Mouse (Mus musculus) right cerebral cortex, postnatal 14 days (tissue): ENCODE data around the gene Zfp775.

ENCODE experiments used
- DNase-seq: peaks from one replicate; pipeline ENCODE4 v3.0.0; 2022

Gene Zfp775

DNA sequence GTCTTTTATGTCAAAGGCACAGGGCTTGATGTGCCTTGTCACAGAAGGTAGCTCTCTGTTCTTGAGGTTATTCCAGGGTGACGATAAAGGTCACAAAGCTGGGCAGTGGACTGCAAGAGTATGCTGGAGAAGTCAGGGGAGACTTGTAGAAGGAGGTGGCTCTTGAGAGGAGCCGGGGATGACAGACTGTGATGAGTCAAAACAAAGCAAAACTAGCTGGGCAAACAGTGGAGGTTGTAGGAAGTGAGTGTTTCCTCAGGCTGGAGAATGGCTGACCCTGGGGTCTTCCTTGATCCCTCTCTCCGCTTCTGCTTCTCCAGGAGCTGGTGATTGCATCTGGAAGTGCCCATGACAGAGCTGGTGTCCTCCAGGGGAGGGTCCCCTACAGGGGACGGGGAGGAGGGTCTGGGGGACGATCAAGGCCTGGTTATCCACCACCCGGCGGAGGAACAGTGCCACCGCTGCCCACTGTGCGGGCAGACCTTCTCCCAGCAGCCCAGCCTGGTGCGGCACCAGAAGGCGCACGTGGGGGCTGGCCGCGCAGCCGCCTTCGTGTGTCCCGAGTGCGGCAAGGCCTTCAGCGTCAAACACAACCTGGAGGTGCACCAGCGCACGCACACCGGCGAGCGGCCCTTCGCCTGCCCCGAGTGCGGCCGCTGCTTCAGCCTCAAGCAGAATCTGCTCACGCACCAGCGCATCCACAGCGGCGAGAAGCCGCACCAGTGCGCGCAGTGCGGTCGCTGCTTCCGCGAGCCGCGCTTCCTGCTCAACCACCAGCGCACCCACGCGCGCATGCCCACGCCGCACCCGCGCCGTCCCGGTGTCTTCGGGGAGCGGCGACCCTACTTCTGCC, 27.2 kb downstream of the Zfp775 start:
- peak; percentile 54 for DNase-seq

DNA sequence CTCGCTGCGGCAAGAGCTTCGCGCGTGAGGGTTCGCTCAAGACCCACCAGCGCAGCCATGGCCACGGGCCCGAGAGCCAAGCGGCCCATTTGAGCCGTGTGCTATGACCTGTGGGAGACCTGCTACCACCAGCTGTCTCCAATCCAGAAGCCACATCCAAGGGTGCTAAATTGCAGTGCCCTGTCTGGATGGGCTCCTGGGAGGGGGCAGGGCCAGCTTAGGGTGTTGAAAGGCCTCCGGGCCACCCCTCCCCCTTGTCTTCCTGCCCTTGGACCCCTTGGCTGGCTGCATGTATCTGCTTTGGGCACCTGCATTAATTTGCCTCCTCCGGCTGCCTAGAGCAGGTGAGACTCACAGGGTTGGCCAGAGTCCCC, 27.8 kb downstream of the Zfp775 start:
- no peak for DNase-seq

DNA sequence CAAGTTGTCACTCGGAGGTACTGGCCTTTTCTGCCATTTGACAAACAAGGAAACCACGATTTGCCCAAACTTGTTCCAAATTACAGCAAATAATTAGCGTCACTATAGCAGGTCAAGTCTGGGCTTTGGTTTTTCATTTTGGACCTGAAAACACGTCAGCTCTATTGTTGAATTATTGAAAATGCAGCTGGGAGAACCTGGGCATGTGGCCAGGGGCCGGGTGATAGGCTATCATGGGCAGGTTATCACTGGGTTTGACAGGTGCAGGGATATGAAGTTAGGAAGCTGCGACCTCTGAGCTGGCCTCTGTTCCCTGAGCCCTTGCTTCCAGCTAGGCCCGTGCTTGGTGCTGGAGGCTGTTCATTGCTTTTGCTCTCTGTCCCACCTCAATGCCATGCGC, 29.0 kb downstream of the Zfp775 start:
- DNase-seq, result no peak

DNA sequence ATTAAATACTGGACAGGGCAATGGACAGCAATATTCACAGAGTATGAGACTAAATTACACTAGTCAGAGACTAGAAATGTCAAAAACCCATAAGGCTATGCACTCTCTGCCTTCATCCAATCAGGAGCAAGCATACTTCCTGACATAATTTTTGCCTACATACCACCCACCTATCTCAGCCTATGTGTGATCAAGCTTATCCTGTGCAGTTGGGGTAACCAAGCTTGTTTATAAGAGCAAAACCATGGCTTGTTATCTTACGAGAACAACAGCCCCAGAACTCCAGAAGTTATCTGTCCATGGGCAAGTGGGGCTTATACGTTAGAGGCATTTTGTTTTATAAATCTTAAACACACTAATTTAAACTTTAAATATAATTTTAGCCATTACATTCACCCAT, 33.2 kb downstream of the Zfp775 start:
- no peak for DNase-seq

DNA sequence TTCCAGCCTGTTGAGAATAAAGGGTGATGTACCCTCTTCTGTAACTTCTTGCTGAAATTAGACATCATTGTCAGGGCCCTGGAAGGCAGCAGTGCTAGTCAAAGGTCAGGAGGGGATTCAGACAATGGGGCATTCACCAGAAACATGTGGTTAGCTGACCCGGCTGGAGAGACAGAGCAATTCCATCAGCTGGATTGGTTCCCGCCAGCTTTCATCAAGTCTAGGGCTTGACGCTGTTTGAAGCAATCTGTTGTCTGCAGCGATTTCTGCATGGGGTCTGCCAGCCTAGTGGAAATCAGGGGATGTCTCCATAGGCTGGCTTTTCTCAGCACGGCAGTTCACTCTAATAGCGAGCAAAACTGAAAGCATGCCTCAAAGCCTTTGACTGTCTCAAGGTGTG, 34.7 kb downstream of the Zfp775 start:
- no peak for DNase-seq

DNA sequence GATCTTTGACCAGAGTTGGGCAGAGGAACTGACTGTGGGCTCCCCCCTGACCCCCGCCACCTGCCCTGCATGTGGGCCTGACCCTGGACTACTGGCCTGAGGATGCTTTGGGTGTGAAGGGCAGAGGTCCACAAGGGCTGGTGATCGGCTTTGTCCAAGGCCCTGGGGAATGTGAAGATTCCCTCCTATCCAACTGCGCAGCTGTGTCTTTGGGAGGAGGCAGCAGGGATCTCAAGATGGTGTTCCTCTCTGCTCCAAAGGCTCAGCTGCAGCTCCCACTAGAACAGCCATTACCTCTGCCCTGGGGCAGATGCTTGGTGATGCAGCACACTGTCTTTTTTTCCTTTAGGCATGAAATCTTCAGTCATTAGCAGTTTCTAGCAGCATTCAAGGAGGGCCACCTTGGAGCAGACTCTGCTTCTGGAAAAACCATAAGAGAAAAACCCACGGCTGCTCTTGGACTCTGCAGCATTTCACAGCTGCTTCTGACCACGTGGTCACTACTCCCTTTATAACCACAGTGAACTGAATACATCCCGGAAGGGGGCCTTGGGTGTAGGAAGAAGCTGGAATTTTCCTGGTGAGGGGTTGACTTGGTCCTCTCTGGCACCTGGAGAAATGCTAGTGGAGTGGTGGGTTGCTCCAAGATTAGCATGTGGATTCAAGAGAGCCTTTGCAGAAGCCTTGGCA, 36.1 kb downstream of the Zfp775 start:
- DNase-seq, result no peak

DNA sequence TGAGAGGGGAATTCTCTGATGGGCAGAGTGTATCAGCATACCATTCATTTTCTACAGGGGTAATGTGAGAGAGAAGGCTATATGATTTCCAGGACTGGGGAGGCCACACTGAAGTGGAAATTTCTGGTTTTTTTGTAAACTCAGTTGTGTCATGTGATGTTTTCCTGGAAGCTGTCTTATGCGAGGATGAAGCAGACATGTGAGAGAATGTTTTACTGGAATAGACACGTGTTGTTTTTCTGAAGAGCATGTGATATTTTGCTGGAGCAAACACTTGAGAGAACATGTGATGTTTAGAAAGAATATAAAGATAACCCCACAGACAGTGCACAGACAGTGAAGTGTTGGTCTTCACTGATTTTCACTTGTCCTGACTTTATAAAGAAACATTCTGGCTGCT, 36.7 kb downstream of the Zfp775 start:
- no peak for DNase-seq

DNA sequence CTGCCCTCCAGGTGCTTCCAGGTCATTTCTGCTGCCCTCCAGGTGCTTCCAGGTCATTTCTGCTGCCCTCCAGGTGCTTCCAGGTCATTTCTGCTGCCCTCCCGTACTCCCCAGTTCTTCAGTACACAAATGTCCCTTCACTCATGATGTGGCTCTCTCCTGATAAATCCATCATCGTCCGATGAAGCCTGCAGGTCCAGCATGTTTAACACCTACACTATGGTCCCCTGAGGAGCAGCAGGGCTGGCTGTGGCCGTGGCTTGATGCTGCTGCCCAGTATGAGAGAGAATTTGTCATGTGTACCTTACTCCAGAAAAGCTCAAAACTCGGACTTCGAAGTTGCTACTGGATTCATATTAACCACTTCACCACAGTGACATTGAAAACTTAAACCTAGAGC, 39.5 kb downstream of the Zfp775 start:
- DNase-seq, result no peak

DNA sequence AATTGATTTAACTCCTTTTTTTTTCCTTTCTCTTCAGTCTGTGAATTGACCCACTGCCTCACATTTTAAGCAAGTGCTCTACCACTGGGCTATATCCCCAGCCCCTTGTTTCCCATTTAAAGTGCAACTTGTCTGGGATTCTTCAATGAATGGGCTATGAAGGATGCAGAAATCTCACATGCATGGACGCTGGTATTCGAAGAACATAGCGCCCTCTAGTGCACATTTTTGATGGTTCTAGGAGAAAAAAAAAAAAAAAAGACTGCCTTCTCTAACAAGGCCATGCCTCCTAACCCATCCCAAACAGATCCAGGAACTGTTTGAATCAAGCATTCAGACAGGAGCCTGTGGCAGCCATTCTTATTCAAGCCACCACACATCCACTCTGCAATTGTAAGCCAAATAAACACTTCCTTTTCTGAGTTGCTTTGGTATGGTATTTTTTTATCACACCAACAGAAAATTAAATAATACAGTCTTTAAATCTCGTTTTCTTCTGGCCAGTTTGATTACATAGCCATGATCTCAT, 41.0 kb downstream of the Zfp775 start:
- no peak for DNase-seq

DNA sequence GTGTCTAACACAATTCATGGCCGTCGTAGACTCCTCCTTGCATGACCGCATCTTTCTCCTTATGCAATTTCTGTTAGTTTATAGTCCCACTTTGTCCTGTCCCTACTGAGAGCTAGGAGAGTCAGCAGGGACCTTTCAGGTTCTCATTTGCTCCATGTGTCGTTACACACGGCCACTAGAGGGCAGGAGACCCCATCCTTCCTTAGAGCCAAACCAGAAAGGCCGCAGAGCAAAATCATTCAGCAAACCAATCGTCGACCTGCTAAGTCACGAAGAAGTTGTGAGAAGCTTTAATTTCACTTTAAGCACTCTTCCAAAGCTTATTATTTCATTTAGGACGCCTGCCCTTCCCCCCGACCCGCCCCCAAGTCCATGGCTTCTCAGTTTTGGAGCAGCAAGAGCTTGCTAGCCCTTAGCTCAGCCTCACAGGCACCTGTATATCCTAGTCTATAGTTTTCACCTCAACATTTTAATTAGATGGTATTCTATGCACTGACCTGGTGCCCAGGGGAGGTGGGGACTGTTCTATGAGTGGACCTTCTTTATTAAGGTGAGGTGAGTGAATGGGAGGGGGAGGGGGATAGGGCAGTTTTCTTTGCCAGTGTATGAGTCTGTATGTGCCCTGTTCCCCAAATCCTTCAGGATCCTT, 43.9 kb downstream of the Zfp775 start:
- peak; percentile 76 for DNase-seq

DNA sequence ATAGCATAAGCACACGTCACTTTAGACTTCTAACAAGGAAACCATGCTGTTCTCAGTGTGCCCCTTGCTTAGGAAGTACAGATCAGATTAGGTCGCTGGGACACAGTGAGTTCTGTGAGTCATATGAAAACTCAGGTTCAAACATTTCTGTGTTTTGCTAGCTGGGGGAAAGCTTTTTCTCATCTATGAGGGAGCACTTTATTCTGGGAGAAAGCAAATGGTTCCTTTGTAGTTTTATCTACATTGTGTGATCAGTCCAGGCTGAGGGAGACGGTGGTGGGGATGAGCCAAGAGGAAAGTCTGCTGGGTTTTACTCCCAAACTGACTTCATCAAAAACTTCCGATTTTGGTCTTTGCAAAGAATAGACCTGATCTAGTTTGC, 44.4 kb downstream of the Zfp775 start:
- no peak for DNase-seq

DNA sequence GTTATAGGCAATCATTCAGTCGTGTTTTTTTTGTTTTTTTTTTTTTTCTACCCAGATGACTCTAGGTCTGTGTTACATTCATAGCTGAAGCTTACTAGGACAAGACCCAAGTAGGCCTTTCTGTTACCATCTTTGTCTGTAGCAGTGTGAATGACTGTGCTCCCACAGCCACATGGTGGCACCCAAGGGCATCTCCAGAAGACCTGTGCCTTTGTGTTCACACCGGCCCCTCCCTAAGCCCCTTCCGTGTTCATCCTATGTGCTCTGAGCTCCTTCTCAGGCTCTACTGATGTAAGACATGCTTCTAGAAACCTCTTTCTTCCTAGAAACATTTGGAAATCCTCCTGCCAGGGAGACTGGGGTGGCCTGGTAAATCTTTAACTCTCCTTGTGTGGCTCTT, 45.1 kb downstream of the Zfp775 start, which contains the start of gene Gimap8:
Gene Gimap8 (plus strand): TSS at position 240 of the 400 bp plus-strand sequence.
- no peak for DNase-seq

DNA sequence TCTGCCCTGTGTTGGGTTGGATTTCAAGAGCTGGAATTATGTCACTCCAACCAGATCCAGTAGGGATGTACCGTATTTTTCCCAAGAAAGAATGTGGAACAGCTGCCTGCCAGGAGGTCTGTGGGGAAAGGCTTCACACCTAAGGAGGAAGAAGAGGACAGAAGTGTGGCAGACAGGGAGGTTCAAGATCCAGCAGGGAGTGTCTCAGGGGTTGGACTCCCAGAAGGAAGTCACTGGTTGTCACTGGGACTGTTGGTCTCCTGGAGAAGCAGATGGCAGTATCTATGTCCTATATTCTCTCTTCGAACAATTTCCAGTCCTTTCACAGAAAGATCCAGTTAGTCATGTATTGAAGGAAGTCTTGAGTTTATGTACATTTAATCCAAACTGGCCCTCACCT, 45.7 kb downstream of the Zfp775 start:
- DNase-seq, result no peak

DNA sequence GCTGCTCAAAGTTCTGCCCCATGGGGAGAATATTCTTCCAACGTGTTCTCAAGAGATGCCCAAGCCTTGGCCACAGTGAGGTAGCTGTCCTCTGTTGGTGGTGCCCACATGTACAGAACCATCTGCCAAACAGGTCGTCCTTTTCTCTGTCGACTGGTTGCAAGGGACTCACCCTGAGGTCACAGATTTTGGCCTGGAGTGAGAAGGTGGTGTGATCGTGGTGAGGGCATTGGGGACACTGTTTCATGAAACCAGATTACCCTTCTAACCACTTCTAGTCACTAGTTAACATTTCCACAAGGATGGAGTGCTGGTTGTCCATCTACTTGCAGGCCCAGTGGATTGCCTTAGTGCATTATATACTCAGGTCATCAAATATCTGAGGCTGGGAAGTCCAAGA, 46.9 kb downstream of the Zfp775 start:
- no peak for DNase-seq

DNA sequence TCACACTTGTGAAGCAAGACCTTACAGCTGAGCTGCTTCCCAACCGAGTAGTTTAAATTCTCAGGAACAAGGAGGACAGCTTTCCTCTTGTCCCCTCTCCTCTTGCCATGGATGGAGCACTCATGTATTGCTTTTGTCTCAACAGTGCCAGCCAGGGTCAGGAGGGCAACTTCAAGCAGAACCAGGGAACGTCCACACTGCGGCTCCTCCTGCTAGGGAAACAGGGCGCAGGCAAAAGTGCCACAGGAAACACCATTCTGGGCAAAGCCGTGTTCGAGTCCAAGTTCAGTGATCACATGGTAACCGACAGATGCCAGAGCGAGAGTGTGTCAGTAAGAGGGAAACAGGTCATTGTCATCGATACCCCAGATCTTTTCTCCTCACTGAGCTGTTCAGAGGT, 48.2 kb downstream of the Zfp775 start:
- no peak for DNase-seq

DNA sequence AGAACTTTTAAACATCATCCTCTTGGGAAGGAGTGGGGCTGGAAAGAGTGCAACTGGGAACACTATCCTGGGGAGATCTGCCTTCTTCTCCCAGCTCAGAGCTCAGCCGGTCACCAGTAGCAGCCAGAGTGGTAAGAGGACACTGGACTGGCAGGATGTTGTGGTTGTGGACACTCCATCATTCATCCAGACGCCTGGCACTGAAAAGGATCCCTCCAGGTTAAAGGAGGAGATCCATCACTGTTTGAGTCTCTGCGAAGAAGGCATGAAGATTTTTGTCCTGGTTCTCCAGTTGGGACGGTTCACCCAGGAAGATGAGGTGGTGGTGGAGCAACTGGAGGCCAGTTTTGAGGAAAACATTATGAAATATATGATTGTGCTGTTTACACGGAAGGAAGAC, 56.9 kb downstream of the Zfp775 start:
- DNase-seq, result no peak

DNA sequence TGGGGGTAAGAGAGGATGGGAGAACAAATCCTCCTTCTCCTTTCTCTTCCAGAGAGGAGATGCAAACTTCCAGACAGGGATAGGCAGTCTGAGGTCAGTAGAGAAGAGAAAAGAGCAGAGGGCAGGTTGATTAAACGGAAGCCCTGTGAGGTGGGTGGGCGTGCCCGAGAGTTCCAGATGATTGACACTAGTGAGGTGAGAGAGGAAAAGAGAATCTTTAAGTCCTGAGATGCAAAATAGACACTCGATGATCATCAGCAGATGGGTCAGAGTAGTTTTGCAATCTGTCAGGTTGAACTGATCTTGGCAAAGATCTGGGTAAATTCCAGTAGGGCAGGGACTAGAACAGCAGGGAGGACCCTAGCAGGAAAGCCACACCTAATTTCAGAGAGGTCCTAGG, 62.9 kb downstream of the Zfp775 start:
- no peak for DNase-seq

DNA sequence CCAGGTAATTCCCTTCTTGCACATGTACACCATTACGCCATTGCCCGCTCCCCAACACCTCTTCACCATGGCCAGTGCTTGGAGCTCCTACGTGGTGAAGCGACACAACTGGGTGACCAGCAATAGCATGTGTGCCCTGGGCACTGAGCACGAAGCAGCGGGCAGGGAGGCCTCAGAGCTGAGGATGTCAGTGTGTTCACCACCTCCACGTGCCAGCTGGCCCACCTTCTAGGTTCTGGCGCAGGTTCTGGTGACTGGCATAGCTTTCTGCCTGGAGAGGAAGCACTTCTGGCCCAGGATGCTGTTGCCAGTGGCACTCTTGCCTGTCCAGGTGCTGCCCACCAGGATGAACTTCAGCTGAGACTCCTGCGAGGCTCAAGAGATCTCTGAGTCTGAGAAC, 63.6 kb downstream of the Zfp775 start:
- DNase-seq, result no peak

DNA sequence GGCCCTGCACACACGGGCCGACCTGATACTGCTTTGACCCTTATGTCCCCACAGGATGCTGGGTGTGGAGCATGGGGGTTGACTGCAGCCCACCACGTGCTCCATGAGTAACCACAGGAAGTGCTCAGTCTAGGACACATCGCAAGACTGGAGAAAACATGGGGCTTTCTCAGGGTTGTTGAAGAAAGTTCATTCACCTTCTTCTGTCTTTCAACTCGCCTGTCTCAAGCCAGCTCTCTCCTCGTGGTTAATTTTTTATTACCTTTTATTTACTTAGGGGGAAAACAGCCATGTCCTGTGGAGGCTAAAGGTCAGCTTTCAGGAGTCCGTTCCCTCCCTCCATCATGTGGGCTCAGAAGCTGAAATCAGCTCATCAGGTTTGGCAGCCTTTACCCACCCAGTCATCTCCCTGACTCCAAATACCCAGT, 64.3 kb downstream of the Zfp775 start:
- no peak for DNase-seq

DNA sequence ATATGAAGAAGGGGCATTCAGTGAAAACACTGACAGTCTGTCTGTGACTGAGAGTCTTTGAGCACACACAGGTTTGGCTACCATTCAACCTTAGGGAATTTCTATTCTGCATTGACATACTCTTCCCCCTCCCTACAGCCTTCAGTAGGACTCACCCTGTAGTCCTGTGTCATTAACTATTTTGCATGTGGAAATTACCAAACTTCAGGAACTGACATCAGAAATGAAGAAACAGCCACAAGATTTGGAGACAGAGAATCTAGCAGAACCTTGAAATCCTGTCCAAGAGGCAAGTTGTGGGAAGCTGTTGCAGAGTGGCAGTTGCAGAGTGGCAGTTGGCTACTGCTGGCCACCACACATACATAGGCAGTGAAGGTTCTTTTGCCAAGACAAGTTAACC, 66.2 kb downstream of the Zfp775 start:
- no peak for DNase-seq

DNA sequence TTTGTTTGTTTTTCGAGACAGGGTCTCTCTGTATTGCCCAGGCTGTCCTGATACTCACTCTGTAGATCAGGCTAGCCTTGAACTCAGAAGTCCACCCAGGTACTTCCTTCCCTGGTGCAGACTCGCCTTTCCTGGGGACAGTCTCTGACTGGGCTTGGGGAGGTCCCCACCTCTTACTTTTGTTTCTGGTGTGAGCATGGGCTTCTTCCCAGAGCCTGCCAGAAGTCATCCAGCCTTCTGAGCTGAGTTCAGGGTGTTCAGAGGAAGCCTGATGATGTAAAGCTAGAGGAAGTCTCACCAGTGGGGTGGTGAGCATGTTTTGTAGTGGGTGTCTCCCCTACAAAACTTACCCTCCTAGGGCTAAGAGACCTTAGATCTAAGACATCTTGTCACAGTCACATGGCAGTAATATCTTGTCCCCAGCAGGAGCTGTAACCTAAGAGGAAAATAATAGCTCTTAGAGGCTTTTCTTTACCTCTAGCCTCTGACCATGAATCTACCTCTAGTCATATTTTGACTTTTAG, 67.6 kb downstream of the Zfp775 start:
- DNase-seq, result no peak
